Mouse (Mus musculus): Measurements from ENCODE around the gene Sestd1.

DNA sequence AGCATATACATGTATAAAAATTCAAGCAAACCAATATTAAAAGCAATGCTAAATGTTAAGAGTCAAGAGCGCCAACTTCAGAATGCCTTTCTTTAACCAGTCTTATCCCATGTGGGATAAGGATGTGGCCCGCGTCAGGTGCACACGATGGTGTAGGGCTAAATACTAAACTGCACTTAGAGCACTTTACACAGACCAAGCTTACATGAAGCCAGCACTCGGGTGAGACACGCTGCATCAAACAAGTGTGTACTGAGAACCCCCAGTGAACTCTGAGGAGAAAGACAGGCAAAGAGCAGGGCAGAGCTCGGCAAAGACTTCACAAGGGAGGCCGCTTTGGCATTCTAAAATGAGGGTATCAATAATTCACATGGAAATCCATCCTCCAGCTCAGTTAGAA is 129.1 kb downstream of the Sestd1 start:
- TF ChIP-seq CTCF (IDR thresholded peaks at IDR 0.05; ENCODE audit: borderline replicate concordance, extremely low read depth, insufficient read depth, insufficient read length) = no peak
- TF ChIP-seq POLR2A (IDR thresholded peaks at IDR 0.05; ENCODE audit: borderline replicate concordance, extremely low read depth, insufficient read depth, insufficient read length, poor library complexity, severe bottlenecking) = no peak

Data from brain, embryonic 14.5 days (tissue).